Mouse (Mus musculus) limb, embryonic 11.5 days (tissue): ENCODE measurements around the gene Spaca6. TPM values are rescaled to one million over a fixed set of nuclear protein-coding genes. Genes with fewer than 3 reads are reported as not detected.
A peak's percentile ranks its signal among the peaks of the same experiment; 100 is the strongest.

Experiments
- ATAC-seq: fragments of 200-750 bp; cut with Nextera tagmentation; 2 replicates; pipeline ENCODE4 v1.8.0; 2017; ENCODE audit warnings: low read depth; ENCODE audit not compliant: insufficient number of reproducible peaks, low FRiP score, low TSS enrichment
- DNase-seq: peaks from one replicate; pipeline ENCODE4 v3.0.0-alpha.2; 2015; ENCODE audit warnings: low spot score
- H3K27ac ChIP-seq: fragments of 300-500 bp; sonication (generic); replicated peaks from 2 replicates; pipeline ENCODE4 v1.5.1; 2014; ENCODE audit warnings: low read depth, mild to moderate bottlenecking, low read length
- H3K27me3 ChIP-seq: fragments of 300-500 bp; sonication (generic); 2 replicates; pipeline ENCODE4 v1.6.1; 2014; ENCODE audit warnings: mild to moderate bottlenecking, low read length, mixed read lengths; ENCODE audit not compliant: control insufficient read depth, insufficient read depth
- H3K36me3 ChIP-seq: fragments of 300-500 bp; sonication (generic); 2 replicates; pipeline ENCODE4 v1.6.1; 2014; ENCODE audit warnings: mild to moderate bottlenecking, low read length, moderate library complexity, mixed read lengths; ENCODE audit not compliant: control insufficient read depth, insufficient read depth
- H3K4me1 ChIP-seq: fragments of 300-500 bp; sonication (generic); 2 replicates; pipeline ENCODE4 v1.6.1; 2014; ENCODE audit warnings: low read length, mixed read lengths; ENCODE audit not compliant: control insufficient read depth, insufficient read depth
- H3K4me2 ChIP-seq: fragments of 300-500 bp; sonication (generic); 2 replicates; pipeline ENCODE4 v1.6.1; 2014; ENCODE audit warnings: low read depth, mild to moderate bottlenecking, moderate library complexity; ENCODE audit not compliant: severe bottlenecking
- H3K4me3 ChIP-seq: fragments of 300-500 bp; sonication (generic); 2 replicates; pipeline ENCODE4 v1.5.1; 2014; ENCODE audit warnings: low read depth, low read length
- H3K9ac ChIP-seq: fragments of 300-500 bp; sonication (generic); 2 replicates; pipeline ENCODE4 v1.6.1; 2014; ENCODE audit warnings: mild to moderate bottlenecking, low read length
- H3K9me3 ChIP-seq: fragments of 300-500 bp; sonication (generic); 2 replicates; pipeline ENCODE4 v1.6.1; 2016; ENCODE audit warnings: low read length; ENCODE audit not compliant: control insufficient read depth
- WGBS: fragments of 180-500 bp; shearing (Covaris S2); extraction: QIAGEN DNeasy Blood & Tissue Kit; methylation state at CpG from one replicate; pipeline ENCODE4 v1.1.7; 2014; 5-methylcytosine and 5-hydroxymethylcytosine counted together
- polyA plus RNA-seq: library from polyadenylated mRNA; unstranded; fragments of >200 nt; fragmentation: Nextera tagmentation; extraction: Ambion mirVana; gene quantifications from 2 replicates; pipeline ENCODE4 v1.2.1, GENCODE M21; 2014

Gene Spaca6
- polyA plus RNA-seq, 1 experiment from 2014 or later = 35.5 TPM

DNA sequence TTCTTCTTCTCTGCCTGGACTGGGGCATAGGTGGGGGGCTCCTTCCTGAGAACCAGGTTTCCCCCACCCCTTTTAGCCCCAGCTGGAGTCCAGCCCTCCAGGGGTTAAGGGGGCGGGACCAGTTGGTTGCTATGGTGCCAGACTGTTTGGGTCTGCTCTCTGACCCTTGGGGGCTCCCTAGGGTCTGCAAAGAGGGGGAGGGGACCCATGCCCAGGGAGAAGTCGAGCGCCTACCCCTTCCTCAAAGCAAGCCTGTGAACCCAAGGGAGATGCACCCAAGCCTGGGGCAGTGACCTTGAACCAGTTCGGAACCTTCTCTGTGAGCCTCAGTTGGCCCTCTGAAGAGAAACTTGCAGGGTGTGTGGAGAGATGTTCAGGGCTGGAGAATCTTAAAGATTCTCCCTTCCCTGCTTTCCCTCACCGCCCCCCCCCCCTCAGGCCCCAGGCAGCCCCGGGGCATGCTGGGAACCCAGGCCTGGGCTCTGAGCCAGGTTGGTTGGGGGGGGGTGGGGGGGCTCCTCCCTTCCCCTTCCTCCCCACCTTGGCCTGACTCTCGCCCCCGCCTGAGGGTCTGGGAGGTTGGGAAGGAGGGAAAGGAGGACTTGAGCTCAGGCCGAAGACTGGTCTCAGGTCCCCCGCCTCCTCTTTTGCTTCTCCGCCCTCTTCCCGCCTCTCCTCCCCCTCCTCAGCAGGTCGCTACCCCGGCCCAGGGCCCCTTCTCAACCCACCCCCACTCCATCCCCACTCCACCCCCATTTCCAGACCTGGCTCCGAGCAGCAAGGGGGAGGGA lies 1.4 kb downstream of the Spaca6 start:
- H3K4me2 ChIP-seq = peak overlapping the region; percentile 98
- peak overlapping the region; percentile 88 for H3K9ac ChIP-seq
- H3K27me3 ChIP-seq = no peaks in the 10 kb centered on the region
- H3K9me3 ChIP-seq = no peaks in the 10 kb centered on the region
- peak; percentile 94 for DNase-seq
- ATAC-seq = peak; percentile 74
- WGBS = 0% methylated on average over 12 of the region's 15 CpGs
- peak overlapping the region; percentile 84 for H3K4me3 ChIP-seq
- H3K4me1 ChIP-seq = peaks cover 8% of the 10 kb centered on the region; the same call in 1 of the 2 replicates
- H3K36me3 ChIP-seq = no peaks in the 10 kb centered on the region
- H3K27ac ChIP-seq = peak overlapping the region; percentile 100

DNA sequence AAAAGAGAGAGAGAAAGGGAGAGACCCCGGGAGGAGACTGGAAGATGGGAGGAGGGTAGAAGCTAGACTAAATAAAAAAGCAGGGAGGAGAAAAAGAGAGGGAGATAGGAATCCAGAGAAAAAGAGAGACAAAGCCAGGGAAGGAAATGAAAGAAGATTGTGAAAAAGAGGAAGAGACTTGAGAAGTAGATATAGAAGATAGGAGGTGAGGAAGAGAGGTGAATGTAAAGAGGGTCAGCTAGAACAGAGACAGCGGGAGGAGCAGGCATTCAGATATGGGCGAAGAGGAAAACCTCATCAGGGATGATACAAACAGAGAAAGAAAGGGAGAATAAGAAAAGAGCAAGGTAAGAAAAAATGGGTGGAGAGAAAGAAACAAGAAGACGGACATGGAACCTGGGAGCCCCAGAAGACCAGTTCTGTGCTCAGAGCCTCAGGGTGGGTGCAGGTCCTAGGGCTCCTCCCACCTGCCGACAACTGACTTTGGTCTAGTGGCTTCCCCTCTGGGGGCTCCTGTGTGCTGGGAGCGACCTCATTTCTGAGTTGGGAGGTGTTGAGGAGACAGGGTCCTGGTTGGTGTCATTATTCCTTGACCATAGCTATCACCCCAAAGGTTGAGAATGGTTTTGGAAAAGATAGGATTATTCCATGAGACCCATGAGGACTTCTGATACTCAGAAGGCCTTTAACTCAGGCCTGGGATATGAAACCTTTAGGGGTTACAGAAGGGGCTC lies 2.3 kb downstream of the Spaca6 start:
- 7% methylated on average over 6 of the region's 6 CpGs for WGBS
- Histone ChIP-seq H3K9ac (peak overlapping the region; percentile 88), H3K27me3 (no peaks in the 10 kb centered on the region), H3K9me3 (no peaks in the 10 kb centered on the region), H3K36me3 (no peaks in the 10 kb centered on the region; the same call in 1 of the 2 replicates), H3K4me2 (peak overlapping the region; percentile 98), H3K4me1 (peaks cover 8% of the 10 kb centered on the region; the same call in 1 of the 2 replicates), H3K4me3 (peak overlapping the region; percentile 84), H3K27ac (peak overlapping the region; percentile 100)
- ATAC-seq (no peak), DNase-seq (no peak)

DNA sequence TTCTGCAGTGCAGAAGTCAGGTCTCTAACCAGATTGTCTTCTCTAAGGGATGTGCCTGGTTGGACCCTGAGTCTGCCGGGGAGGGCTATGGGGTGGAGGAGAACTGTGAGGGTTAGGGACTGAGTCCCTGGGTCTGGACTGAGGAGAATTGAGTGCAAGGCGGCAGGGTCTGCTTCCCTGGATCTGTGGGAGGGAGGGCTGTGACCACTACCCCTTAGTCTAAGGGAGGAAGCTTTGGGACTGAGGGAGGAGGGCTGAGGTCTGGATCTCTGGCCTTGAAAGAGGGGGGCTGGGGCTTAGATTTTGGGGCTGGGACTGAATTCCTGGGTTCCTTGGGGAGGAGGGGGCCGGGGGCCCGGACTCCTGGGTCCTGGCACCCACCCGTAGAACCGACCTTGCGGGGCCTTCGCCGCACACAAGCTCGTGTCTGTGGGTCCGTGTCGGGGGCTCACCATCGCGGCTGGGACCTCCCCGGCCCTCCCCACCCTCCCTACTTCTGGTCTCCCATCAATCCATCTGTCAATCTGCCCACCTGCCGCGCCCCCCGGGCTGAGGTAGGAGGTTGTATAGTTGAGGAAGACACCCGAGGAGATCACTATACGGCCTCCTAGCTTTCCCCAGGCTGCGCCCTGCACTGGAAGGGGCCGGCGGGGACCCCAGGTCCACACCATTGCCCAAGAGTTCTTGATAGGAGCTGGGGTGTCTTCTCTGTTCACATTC lies 3.0 kb downstream of the Spaca6 start:
- Histone ChIP-seq H3K27me3 (no peaks in the 10 kb centered on the region), H3K27ac (no peak overlapping the region), H3K4me1 (peaks cover 8% of the 10 kb centered on the region; the same call in 1 of the 2 replicates), H3K36me3 (no peaks in the 10 kb centered on the region; the same call in 1 of the 2 replicates), H3K9ac (peak overlapping the region; percentile 88), H3K9me3 (no peaks in the 10 kb centered on the region), H3K4me3 (peak overlapping the region; percentile 84), H3K4me2 (peak overlapping the region; percentile 98)
- ATAC-seq (no peak), DNase-seq (no peak)
- WGBS = 56% methylated on average over 23 of the region's 23 CpGs

DNA sequence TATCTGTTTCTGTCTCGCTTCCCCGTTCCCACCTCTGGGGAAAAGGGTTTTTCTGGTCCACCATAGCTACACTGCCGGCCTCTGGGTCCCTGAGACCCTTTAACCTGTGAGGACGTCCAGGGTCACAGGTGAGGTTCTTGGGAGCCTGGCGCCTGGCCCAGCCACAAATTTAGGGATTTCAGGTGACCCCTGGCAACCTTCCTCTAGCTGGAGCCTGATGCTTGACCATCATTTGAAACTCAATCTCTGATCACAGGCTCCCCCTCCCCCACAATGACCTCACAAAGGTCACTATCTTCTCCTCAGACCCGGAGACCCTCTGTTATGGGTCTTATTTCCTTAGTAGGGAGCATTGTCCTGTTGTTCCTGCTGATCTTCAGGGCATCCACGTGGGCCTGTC lies 3.8 kb downstream of the Spaca6 start:
- H3K36me3 ChIP-seq = no peaks in the 10 kb centered on the region; the same call in none of the 2 replicates
- no peak for ATAC-seq

DNA sequence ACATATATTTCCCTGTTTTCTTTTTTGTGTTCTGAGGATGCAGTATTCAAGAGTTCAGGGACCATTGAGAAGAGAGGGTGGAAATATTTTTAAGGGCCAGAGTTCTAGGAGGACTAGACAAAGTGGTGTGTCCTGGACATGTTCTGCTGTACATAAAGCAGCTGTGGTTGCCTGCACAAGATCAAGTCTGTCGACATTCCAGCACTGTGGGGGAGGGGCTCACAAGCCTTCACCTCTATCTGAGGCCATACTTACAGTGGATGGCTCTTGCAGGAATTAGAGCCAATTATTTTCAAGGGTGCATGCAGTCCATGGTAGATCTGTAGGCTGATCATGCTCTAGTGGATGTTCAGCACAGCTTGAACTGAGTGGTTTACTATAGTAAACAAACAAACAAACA lies 7.9 kb downstream of the Spaca6 start:
- Histone ChIP-seq H3K4me2 (no peak overlapping the region), H3K9ac (no peak overlapping the region), H3K9me3 (no peaks in the 10 kb centered on the region), H3K4me1 (peaks cover 19% of the 10 kb centered on the region), H3K27ac (no peak overlapping the region), H3K36me3 (peaks cover 8% of the 10 kb centered on the region), H3K27me3 (no peaks in the 10 kb centered on the region), H3K4me3 (no peak overlapping the region)
- WGBS = 11% methylated on average over 1 of the region's 1 CpGs
- no peak for DNase-seq
- ATAC-seq = no peak

More for the DNA sequence above, 3.8 kb downstream of the Spaca6 start:
- H3K4me3 ChIP-seq = peak overlapping the region; percentile 84
- H3K4me2 ChIP-seq = peak overlapping the region; percentile 98
- no peak overlapping the region for H3K27ac ChIP-seq
- H3K9ac ChIP-seq = no peak overlapping the region
- H3K9me3 ChIP-seq = no peaks in the 10 kb centered on the region
- WGBS = 67% methylated on average over 7 of the region's 7 CpGs
- H3K4me1 ChIP-seq = peaks cover 8% of the 10 kb centered on the region; the same call in 1 of the 2 replicates
- DNase-seq = no peak
- H3K27me3 ChIP-seq = no peaks in the 10 kb centered on the region

DNA sequence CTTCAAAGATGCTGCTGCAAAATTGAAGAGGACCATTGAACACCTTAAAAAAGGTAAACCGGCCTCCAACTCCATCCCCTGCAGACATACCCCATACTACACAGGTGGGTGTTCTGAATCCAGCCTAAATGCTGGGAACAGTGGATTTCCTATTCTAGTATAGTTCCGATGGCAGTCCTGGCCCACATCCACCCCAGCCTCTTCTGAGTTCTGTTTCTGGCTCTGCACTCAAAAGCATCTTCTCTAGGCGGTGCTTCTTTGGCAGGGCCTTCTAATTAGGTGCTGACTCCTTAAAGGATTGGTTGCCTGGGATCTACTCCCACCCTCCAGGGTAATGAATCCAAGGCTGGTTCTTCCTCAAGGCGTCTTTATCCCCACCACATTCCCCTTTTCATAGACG lies 9.1 kb downstream of the Spaca6 start:
- H3K9ac ChIP-seq = no peak overlapping the region
- no peaks in the 10 kb centered on the region for H3K27me3 ChIP-seq
- H3K27ac ChIP-seq = no peak overlapping the region
- DNase-seq (no peak), ATAC-seq (no peak)
- H3K4me2 ChIP-seq = no peak overlapping the region
- H3K4me3 ChIP-seq = no peak overlapping the region
- peaks cover 11% of the 10 kb centered on the region for H3K4me1 ChIP-seq
- H3K9me3 ChIP-seq = no peaks in the 10 kb centered on the region
- H3K36me3 ChIP-seq = peaks cover 13% of the 10 kb centered on the region
- 79% methylated on average over 5 of the region's 5 CpGs for WGBS

DNA sequence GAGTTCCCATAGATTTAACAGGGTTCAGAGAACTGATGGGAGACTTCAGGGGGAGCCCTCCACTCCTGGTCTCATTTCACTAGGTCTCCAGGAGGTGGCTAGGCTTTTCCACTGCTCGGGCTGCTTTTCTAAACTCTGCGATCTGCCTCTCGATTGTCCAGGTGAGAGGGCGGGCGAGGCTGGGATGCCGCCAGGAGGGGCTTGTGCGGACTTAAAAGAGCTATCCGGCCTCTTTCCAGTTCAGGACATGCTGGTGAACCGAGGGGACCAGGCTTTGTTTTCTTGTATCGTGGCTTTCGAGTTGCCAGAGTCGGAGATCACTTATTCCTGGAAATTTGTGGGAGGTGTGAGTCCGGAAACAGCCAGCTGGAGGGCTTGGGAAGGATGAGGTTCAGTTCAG lies 10.5 kb downstream of the Spaca6 start:
- Histone ChIP-seq H3K4me3 (peak overlapping the region; percentile 24), H3K9ac (peak overlapping the region; percentile 28; the same call in 1 of the 2 replicates), H3K36me3 (peaks cover 13% of the 10 kb centered on the region), H3K27me3 (no peaks in the 10 kb centered on the region), H3K4me2 (peak overlapping the region; percentile 58), H3K27ac (no peak overlapping the region; the same call in 1 of the 2 replicates), H3K9me3 (no peaks in the 10 kb centered on the region), H3K4me1 (peaks cover 11% of the 10 kb centered on the region)
- DNase-seq (no peak), ATAC-seq (no peak)
- 4% methylated on average over 13 of the region's 13 CpGs for WGBS
